Mouse (Mus musculus): ENCODE measurements at regions not wholly inside any gene's neighbourhood (a gene's known extent, or its start where the extent isn't known, plus 50 kb on each side); places are given as distances from the start of the nearest gene placed in this dataset.

DNA sequence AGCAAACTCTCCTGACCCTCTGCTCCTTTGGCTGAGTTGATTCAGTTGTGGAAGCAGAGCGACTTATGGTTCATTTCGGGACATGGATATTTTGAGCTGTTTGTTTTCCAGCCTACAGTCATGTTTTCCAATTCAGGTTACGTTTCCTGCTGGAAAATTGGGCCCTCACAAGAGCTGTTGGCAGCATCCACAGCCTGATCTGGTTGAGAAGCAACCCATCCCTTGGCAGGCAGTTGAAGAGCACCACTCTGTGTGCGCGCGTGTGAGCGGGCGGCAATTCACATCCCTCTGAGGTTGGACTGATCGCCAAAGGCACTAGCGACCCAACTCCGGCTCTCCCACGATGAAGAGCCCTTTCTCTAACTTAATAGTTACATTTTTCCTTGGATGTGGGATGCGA, 457.1 kb downstream of the Tmem38b start:
- H3K27me3 ChIP-seq (ENCODE audit: control insufficient read depth, insufficient read depth, low read length), result no peaks in the 10 kb centered on the region
- WGBS (ENCODE audit: insufficient replicate concordance), result 90% methylated on average over 13 of the region's 13 CpGs
- H3K4me3 ChIP-seq (ENCODE audit: low read depth, low read length), result no peak overlapping the region
- no peaks in the 10 kb centered on the region for H3K36me3 ChIP-seq (ENCODE audit: control insufficient read depth, insufficient read depth, low read length)
- no peak overlapping the region for H3K9ac ChIP-seq (ENCODE audit: low read depth, low read length)
- no peak for ATAC-seq (replicated peaks; ENCODE audit: insufficient number of reproducible peaks, low FRiP score, low TSS enrichment)
- H3K4me1 ChIP-seq (ENCODE audit: control insufficient read depth, insufficient read depth, low read length), result no peaks in the 10 kb centered on the region
- no peak overlapping the region for H3K4me2 ChIP-seq
- H3K27ac ChIP-seq (ENCODE audit: low read depth, low read length), result no peak overlapping the region
- no peaks in the 10 kb centered on the region for H3K9me3 ChIP-seq (replicated peaks; ENCODE audit: control insufficient read depth, low read length)

DNA sequence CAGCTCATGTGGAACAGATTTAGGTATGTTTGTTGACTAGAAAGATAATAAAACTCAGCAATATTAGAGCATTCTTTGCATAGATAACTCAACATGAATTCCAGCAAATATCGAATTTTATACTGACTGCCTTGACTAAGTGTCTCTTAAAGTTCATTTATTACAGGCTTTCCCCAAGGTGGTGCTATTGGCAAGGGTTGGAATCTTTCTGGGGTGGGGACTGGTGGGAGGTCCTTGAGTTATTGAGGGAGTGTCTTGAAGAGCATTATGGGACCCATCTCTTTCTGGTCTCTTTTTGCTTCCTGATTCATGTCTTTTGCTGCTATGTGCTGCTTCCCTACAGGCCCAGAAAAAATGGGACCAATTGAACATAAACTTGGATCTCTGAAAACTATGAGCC, 488.0 kb downstream of the Tmem38b start:
- H3K4me2 ChIP-seq, result no peak overlapping the region
- H3K36me3 ChIP-seq (ENCODE audit: control insufficient read depth, insufficient read depth, low read length), result no peaks in the 10 kb centered on the region
- H3K27me3 ChIP-seq (ENCODE audit: control insufficient read depth, insufficient read depth, low read length), result no peaks in the 10 kb centered on the region
- H3K4me3 ChIP-seq (ENCODE audit: low read depth, low read length), result no peak overlapping the region
- no peak for ATAC-seq (replicated peaks; ENCODE audit: insufficient number of reproducible peaks, low FRiP score, low TSS enrichment)
- H3K9me3 ChIP-seq (replicated peaks; ENCODE audit: control insufficient read depth, low read length), result no peaks in the 10 kb centered on the region
- 67% methylated on average over 1 of the region's 1 CpGs for WGBS (ENCODE audit: insufficient replicate concordance)
- H3K27ac ChIP-seq (ENCODE audit: low read depth, low read length), result no peak overlapping the region
- no peaks in the 10 kb centered on the region for H3K4me1 ChIP-seq (ENCODE audit: control insufficient read depth, insufficient read depth, low read length)
- no peak overlapping the region for H3K9ac ChIP-seq (ENCODE audit: low read depth, low read length)

DNA sequence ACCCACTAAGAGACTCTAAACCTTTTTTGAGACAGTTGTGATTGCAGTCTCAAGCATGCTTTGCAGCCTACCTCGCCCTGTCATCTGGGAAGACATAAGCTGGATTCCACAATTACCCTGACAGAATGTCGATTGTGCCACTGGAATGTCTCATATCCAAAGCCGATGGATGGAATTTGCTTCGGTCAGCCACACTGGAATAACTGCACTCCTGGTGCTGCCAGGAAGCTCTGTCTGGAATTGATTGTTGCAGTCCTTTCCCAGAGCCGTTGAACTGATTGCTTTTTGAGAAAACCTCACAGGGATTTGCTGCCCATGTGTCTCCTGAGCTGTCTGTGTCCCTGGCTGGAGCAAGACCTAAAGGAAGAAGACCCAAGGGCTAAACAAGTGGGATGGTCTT, 499.0 kb downstream of the Tmem38b start:
- Histone ChIP-seq H3K9me3 (replicated peaks; ENCODE audit: control insufficient read depth, low read length) (no peaks in the 10 kb centered on the region), H3K4me3 (ENCODE audit: low read depth, low read length) (no peak overlapping the region), H3K9ac (ENCODE audit: low read depth, low read length) (no peak overlapping the region), H3K27me3 (ENCODE audit: control insufficient read depth, insufficient read depth, low read length) (no peaks in the 10 kb centered on the region), H3K4me2 (no peak overlapping the region), H3K4me1 (ENCODE audit: control insufficient read depth, insufficient read depth, low read length) (no peaks in the 10 kb centered on the region), H3K36me3 (ENCODE audit: control insufficient read depth, insufficient read depth, low read length) (no peaks in the 10 kb centered on the region), H3K27ac (ENCODE audit: low read depth, low read length) (no peak overlapping the region)
- ATAC-seq (replicated peaks; ENCODE audit: insufficient number of reproducible peaks, low FRiP score, low TSS enrichment), result no peak
- 41% methylated on average over 5 of the region's 5 CpGs for WGBS (ENCODE audit: insufficient replicate concordance)

DNA sequence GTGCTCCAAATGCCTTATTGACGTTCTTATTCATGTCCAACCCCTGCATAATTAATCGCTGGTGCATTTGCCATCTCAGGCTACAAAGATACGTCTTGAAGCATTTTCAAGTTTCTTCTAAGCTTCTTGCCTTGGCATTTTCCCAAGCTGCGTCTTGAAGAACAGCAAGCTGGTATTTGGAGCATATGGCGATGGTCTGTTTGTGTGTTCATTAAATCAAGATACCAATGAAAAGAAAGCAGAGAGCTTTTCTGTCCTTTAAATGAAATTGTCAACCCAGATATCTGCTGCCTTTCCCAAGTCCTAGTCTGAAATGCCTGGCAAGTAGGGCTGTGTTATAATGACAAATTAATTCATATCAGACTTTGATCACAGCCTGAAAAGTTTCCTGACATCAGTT, 502.4 kb downstream of the Tmem38b start:
- H3K9ac ChIP-seq (ENCODE audit: low read depth, low read length), result no peak overlapping the region
- no peaks in the 10 kb centered on the region for H3K9me3 ChIP-seq (replicated peaks; ENCODE audit: control insufficient read depth, low read length)
- H3K4me2 ChIP-seq, result no peak overlapping the region
- H3K27ac ChIP-seq (ENCODE audit: low read depth, low read length), result no peak overlapping the region
- H3K4me3 ChIP-seq (ENCODE audit: low read depth, low read length), result no peak overlapping the region
- WGBS (ENCODE audit: insufficient replicate concordance), result 85% methylated on average over 5 of the region's 5 CpGs
- no peaks in the 10 kb centered on the region for H3K36me3 ChIP-seq (ENCODE audit: control insufficient read depth, insufficient read depth, low read length)
- H3K4me1 ChIP-seq (ENCODE audit: control insufficient read depth, insufficient read depth, low read length), result peaks cover 6% of the 10 kb centered on the region
- no peaks in the 10 kb centered on the region for H3K27me3 ChIP-seq (ENCODE audit: control insufficient read depth, insufficient read depth, low read length)
- no peak for ATAC-seq (replicated peaks; ENCODE audit: insufficient number of reproducible peaks, low FRiP score, low TSS enrichment)

DNA sequence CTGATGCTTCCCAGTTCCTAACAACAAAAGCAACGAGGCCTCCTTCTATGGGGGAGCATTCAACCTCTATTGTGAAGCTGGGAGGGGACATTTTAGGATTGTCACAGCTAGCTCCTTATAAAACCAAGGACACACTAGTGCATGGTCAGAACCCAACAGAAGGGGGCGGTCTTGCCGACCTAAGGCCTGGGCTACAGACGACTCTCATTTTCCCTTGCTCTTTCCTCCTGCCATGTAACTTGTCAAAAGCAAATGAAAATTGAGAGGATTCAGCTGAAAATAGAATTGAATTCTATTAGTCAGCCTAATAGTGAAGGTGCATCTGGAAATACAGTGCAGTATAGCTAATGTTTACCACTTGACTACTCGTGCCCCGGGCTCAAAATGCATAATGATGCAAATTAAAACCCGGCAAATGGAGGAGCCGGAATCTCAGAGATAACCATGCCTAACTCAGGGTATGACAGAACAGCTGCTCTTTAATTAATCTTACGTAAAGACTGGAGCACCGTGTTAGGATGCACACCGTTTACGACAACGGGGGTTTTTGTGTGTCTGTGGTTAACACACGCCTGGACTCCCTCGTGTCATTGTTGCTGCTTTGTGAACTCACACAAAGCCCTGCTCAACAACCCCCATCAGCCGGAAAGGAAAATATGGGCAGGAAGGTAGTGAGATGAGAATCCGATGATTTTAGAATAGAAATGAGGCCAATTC, 503.0 kb downstream of the Tmem38b start:
- H3K9me3 ChIP-seq (replicated peaks; ENCODE audit: control insufficient read depth, low read length), result no peaks in the 10 kb centered on the region
- no peak overlapping the region for H3K27ac ChIP-seq (ENCODE audit: low read depth, low read length)
- H3K27me3 ChIP-seq (ENCODE audit: control insufficient read depth, insufficient read depth, low read length), result no peaks in the 10 kb centered on the region
- H3K4me1 ChIP-seq (ENCODE audit: control insufficient read depth, insufficient read depth, low read length), result peaks cover 6% of the 10 kb centered on the region
- H3K4me3 ChIP-seq (ENCODE audit: low read depth, low read length), result no peak overlapping the region
- H3K9ac ChIP-seq (ENCODE audit: low read depth, low read length), result no peak overlapping the region
- WGBS (ENCODE audit: insufficient replicate concordance), result 79% methylated on average over 17 of the region's 17 CpGs
- H3K36me3 ChIP-seq (ENCODE audit: control insufficient read depth, insufficient read depth, low read length), result no peaks in the 10 kb centered on the region
- no peak overlapping the region for H3K4me2 ChIP-seq
- ATAC-seq (replicated peaks; ENCODE audit: insufficient number of reproducible peaks, low FRiP score, low TSS enrichment), result no peak

DNA sequence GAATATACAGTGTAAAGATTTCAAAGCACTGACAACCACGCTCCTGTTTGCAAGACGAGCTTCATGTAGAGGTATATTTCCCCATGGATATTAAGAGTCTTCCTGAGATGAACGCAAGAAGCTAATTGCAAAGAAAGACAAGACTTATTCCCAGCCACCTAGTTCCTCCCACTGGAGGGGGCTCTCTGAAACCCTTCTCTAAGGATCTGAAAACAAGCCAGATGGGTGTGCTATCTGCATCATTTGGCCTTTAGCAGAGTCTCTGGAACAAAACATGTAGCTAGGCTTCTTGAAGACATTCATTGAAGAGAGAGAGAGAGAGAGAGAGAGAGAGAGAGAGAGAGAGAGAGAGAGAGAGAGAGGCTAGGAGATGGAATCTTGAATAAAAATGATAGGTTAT, 504.8 kb downstream of the Tmem38b start:
- peaks cover 6% of the 10 kb centered on the region for H3K4me1 ChIP-seq (ENCODE audit: control insufficient read depth, insufficient read depth, low read length)
- ATAC-seq (replicated peaks; ENCODE audit: insufficient number of reproducible peaks, low FRiP score, low TSS enrichment), result no peak
- WGBS (ENCODE audit: insufficient replicate concordance), result 81% methylated on average over 3 of the region's 3 CpGs

DNA sequence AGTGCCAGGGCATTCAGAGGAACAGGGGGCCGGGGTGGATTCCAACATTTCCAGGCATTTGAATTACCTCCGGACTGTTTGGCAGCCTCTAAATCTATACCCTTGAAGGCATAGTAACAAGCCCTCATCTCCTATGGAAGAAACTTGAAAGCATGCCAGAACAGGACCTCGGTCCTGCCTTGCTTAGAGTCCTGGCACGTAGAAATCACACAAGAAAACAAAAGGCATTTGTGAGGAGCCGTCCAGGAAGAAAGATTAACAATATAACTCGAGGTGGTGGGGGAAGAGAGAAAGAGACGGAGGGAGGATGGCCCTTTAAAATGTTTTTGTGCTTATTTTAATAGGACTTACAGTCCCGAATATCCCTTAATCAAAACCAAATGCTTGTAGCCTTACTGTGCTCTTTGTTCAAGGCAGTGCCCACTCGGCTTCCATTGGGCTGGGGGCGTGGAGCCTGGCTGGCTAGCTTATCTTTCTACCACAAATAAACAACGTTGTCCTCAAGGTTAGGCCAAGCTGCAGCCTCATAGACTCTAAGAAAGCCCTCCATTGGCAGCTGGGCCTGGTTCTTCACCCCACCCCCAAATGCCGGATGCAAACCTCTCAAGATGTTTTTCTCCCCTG, 505.9 kb downstream of the Tmem38b start:
- no peak overlapping the region for H3K9ac ChIP-seq (ENCODE audit: low read depth, low read length)
- H3K4me2 ChIP-seq, result no peak overlapping the region
- peaks cover 6% of the 10 kb centered on the region for H3K4me1 ChIP-seq (ENCODE audit: control insufficient read depth, insufficient read depth, low read length)
- no peak for ATAC-seq (replicated peaks; ENCODE audit: insufficient number of reproducible peaks, low FRiP score, low TSS enrichment)
- H3K9me3 ChIP-seq (replicated peaks; ENCODE audit: control insufficient read depth, low read length), result no peaks in the 10 kb centered on the region
- no peaks in the 10 kb centered on the region for H3K27me3 ChIP-seq (ENCODE audit: control insufficient read depth, insufficient read depth, low read length)
- no peaks in the 10 kb centered on the region for H3K36me3 ChIP-seq (ENCODE audit: control insufficient read depth, insufficient read depth, low read length)
- WGBS (ENCODE audit: insufficient replicate concordance), result 29% methylated on average over 12 of the region's 12 CpGs
- H3K27ac ChIP-seq (ENCODE audit: low read depth, low read length), result peak overlapping the region; percentile 57; the same call in 1 of the 2 replicates
- no peak overlapping the region for H3K4me3 ChIP-seq (ENCODE audit: low read depth, low read length)

More for the DNA sequence above, 504.8 kb downstream of the Tmem38b start:
- H3K27me3 ChIP-seq (ENCODE audit: control insufficient read depth, insufficient read depth, low read length), result no peaks in the 10 kb centered on the region
- no peak overlapping the region for H3K4me3 ChIP-seq (ENCODE audit: low read depth, low read length)
- no peak overlapping the region for H3K4me2 ChIP-seq
- no peaks in the 10 kb centered on the region for H3K36me3 ChIP-seq (ENCODE audit: control insufficient read depth, insufficient read depth, low read length)
- H3K27ac ChIP-seq (ENCODE audit: low read depth, low read length), result no peak overlapping the region
- H3K9ac ChIP-seq (ENCODE audit: low read depth, low read length), result no peak overlapping the region
- H3K9me3 ChIP-seq (replicated peaks; ENCODE audit: control insufficient read depth, low read length), result no peaks in the 10 kb centered on the region

DNA sequence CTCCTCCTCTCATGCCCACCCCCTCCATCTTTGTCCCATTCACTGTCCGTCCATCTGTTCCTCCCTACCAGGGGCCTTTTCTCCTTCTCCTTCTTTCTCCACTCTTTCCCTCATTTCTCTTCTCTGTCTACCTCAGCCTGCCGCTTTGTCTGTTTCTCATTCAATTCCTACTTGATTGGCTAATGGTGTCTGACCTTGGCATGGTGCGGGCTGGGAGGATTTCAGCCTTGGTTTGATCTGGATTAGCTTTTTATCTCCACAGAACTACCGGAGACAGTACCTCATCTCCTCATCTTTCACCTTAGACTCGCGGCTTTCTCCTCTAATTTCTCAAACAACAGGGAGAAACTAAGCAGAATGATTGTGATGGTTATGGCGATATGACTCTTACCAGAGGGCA, 506.4 kb downstream of the Tmem38b start:
- H3K27ac ChIP-seq (ENCODE audit: low read depth, low read length), result no peak overlapping the region

DNA sequence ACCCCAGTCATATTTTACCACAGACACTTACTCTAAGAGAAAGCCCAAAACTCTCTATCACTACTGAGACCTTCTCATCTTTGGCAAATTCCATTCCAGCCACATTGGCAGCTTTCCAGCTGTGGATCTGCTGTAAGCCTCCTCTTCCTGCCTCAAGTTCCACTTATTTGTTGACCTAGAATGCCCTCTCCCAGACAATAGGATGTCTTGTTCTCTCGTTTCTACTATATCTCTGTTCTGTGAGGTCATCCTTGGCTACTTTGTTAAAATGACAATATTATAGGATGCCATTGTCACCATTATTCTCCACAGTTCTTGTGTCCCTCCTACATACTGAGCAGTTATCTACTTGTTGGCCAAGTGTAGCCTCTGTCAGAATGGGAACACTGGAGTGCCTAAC, 512.7 kb downstream of the Tmem38b start:
- no peak for ATAC-seq (replicated peaks; ENCODE audit: insufficient number of reproducible peaks, low FRiP score, low TSS enrichment)
- no peaks in the 10 kb centered on the region for H3K36me3 ChIP-seq (ENCODE audit: control insufficient read depth, insufficient read depth, low read length)
- H3K4me2 ChIP-seq, result no peak overlapping the region
- no peak overlapping the region for H3K4me3 ChIP-seq (ENCODE audit: low read depth, low read length)
- no peaks in the 10 kb centered on the region for H3K27me3 ChIP-seq (ENCODE audit: control insufficient read depth, insufficient read depth, low read length)
- no peak overlapping the region for H3K27ac ChIP-seq (ENCODE audit: low read depth, low read length)
- H3K4me1 ChIP-seq (ENCODE audit: control insufficient read depth, insufficient read depth, low read length), result peaks cover 6% of the 10 kb centered on the region
- no peak overlapping the region for H3K9ac ChIP-seq (ENCODE audit: low read depth, low read length)
- 26% methylated on average over 1 of the region's 1 CpGs for WGBS (ENCODE audit: insufficient replicate concordance)
- H3K9me3 ChIP-seq (replicated peaks; ENCODE audit: control insufficient read depth, low read length), result no peaks in the 10 kb centered on the region

More for the DNA sequence above, 506.4 kb downstream of the Tmem38b start:
- no peak overlapping the region for H3K4me2 ChIP-seq
- H3K4me1 ChIP-seq (ENCODE audit: control insufficient read depth, insufficient read depth, low read length), result peaks cover 6% of the 10 kb centered on the region
- no peak overlapping the region for H3K9ac ChIP-seq (ENCODE audit: low read depth, low read length)
- no peaks in the 10 kb centered on the region for H3K9me3 ChIP-seq (replicated peaks; ENCODE audit: control insufficient read depth, low read length)
- no peaks in the 10 kb centered on the region for H3K27me3 ChIP-seq (ENCODE audit: control insufficient read depth, insufficient read depth, low read length)
- ATAC-seq (replicated peaks; ENCODE audit: insufficient number of reproducible peaks, low FRiP score, low TSS enrichment), result no peak
- no peak overlapping the region for H3K4me3 ChIP-seq (ENCODE audit: low read depth, low read length)
- WGBS (ENCODE audit: insufficient replicate concordance), result 71% methylated on average over 7 of the region's 7 CpGs
- no peaks in the 10 kb centered on the region for H3K36me3 ChIP-seq (ENCODE audit: control insufficient read depth, insufficient read depth, low read length)

All from heart, embryonic 11.5 days (tissue).